Mouse (Mus musculus): ENCODE results near the gene Frg2f1. TPM values are rescaled to one million over a fixed set of nuclear protein-coding genes. Genes with fewer than 3 reads are reported as not detected.
"Not testable (repeated sequence)": the region's sequence is repeated elsewhere in the genome, so short reads cannot be mapped to it uniquely, and the experiment has no call there.

Gene Frg2f1
- 10 to 100 TPM; 25.2 to 27.3 TPM for total RNA-seq (2021)

DNA sequence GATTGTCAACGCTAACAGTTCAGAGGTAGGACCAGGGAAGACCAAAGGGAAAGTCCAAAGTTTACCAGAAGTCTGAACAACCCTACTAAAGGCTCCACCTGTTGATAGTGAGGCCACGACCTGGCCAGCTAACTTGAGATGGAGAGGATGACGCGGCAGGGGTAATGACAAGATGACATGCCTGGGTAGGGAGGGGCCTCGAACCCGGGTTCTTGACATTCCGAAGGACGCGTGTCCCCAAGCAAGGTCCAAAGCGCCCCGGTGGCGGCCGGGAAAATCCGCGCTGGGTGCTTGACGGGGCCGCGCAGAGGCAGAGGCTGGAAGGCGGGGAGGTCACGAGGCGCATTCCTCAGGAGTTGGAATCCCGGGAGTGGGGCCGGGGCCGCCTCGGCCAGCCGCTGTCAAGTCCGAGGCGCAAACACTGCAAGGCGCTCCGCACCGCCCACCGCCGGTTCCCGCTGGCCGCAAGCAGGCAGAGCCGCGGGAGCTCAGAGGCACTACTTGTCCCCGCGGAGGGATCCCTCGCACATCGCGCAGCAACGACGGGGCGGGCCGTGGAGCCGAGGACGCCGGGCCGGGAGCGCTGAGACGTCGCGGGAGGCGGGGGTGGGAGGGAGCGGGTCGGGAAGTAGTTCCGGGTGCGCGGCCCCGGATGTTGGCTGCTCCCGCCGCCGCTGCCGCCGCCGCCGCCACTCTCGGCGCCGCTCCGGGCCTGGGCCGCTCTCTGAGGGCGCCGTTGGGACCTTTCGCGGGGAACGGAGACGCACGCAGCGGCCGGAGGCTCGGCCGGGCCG is at the start of gene Frg2f1:
Gene Frg2f1, minus strand, starts transcription at position 499 of the 794 bp plus-strand sequence.
- peak; percentile 94 to 96 for DNase-seq (ENCODE audit: low spot score in 2 of 2)
- intact Hi-C loops (cut with DNase I) = loop anchor here (1.0 to 10.0 kb wide), 4 partner anchors 47 to 294 kb away; partner anchors contain the start of genes Ppcs, Rimkla and Zmynd12

DNA sequence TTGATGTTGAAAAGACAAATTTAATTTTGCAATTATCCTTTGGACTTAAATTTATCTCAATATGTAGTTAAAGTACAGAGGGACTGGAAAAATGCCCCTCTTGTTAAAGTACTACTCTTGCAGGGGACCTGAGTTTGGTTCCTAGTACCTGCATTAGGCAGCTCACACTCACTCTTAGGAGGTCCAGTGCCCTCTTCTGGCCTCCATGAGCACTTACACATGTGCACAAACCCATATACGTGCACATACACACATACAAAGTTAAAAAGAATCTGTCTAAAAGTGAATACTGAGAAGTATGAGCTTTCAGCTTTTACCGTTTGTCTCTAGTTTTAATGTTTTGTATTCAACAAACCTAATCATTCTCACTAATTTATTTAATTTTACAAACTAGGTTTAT is 48.7 kb upstream of the Frg2f1 start:
- no peak for DNase-seq (ENCODE audit: low spot score in 2 of 2)
- intact Hi-C loops (cut with DNase I) = no loop called here

DNA sequence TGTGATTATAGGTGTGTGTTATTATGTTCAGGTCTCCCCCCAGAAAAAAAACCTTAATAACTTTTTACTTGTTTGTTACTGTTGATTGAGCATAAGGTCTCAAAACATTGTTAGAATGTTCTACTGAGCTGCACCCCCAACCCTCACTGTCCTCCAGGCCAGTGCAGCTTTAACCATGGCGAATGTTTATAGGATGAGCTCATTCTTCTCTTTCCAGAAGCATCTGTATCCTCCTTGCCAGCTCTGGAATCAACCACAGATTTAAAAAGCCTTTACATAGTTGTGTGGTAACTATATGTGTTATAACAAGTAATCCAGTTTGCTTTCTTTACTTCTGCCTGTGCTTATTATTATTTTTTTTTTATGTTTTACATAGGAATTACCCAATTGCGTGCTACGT is 36.1 kb upstream of the Frg2f1 start:
- no peak for DNase-seq (ENCODE audit: low spot score in 2 of 2)
- intact Hi-C loops (cut with DNase I) = no loop called here

DNA sequence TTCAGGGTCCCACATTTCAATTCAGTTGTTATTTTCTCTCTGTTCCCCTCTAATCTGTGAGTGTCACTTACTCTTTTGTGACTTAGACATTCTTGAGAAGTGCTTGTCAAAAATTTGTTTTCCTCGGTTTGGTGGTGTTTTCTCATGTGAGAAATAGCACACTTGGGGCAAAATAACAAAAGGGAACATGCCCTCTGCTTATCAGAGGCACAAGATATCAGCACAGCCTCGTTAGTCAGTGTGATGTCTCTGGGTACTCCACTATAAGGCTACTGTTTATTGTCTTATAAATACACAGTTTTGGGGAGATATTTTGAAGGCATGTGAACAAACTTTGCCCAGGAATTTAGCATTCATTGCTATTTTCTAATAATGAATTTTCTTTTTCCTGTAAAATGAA is 35.2 kb upstream of the Frg2f1 start:
- no peak for DNase-seq (ENCODE audit: low spot score in 2 of 2)
- intact Hi-C loops (cut with DNase I) = no loop called here

DNA sequence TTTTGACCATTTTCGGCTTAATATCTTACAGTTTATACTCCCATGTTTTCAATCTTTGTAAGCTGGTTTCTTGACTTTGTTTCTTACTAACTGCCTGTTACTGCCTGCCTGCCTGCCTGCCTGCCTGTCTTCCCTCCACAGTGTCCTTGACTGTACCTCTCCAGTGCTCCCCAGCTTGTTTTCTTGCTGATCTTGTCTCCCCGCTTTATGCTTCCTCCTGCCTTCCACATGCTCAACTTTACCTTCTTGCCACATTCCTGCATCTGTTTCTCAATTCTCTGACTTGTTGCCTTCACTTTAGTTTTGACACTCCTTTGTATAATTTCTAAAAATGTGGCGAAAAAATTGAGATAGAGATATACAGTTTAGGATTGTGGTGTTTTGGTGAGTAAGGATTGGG is 33.4 kb upstream of the Frg2f1 start:
- intact Hi-C loops (cut with DNase I) = no loop called here
- DNase-seq (ENCODE audit: low spot score in 2 of 2) = no peak

DNA sequence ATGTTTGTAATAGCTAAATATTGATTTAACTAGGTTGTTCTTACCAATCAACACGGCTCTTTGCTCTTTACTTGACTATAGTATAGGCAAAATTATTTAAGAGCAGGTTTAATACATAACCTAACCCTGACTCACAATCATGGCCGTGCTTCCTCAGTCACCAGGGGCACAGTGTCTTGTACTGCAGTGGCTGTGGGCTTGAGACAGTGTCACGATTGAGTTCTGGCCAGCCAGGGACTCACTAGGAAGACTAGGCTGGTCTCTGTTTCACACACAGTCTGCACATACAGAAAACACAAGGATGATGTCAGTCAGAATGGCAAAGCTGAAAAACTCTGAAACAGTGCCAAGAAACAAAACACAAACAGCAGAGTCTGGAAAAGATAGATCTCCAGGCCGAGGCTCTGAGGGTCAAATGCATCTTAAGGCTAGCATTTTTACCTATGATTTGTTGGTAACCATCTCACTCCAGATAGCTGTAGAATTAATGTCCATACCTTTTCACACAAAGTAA is 27.1 kb upstream of the Frg2f1 start:
- intact Hi-C loops (cut with DNase I) = no loop called here
- no peak for DNase-seq (ENCODE audit: low spot score in 2 of 2)

DNA sequence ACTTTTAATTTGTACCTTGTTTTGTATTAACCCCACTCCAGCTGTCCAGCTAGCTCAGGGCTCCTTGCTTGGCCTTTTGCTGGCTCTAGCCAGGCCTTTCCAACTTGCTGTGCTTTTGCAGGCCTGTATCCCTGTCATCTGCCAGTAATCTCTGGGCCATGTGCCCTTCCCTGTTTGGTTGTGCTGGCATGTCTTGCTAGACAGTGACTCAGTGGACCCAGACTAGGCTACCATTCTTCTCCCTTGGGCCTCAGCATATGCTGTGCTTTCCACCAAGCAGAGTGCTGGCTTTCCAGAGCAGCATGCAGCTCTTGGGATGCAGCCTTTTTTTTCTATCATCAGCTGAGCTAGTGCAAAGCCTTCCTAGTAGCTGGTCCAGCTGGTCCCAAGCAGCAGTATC is 23.8 kb upstream of the Frg2f1 start:
- no peak for DNase-seq (ENCODE audit: low spot score in 2 of 2)
- intact Hi-C loops (cut with DNase I) = no loop called here

DNA sequence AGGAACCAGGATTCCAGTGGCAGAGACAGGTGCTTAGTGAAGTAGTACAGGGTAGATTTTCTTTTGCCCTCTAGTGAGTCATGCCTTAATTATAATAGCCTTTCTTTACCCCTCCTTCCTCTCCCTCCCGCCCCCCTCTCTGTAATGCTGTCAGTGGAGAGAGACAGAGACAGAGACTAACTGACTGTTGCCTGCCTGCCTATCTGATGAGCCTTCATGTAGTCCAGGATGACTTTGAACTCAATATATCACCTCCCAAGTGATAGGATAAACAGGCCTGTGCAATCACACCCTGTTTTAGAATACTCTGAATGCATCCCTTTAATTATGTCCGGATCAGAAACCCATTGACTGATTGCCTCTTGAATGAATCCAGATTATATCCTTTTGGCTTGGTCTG is 16.1 kb upstream of the Frg2f1 start:
- intact Hi-C loops (cut with DNase I) = no loop called here
- DNase-seq (ENCODE audit: low spot score in 2 of 2) = no peak

DNA sequence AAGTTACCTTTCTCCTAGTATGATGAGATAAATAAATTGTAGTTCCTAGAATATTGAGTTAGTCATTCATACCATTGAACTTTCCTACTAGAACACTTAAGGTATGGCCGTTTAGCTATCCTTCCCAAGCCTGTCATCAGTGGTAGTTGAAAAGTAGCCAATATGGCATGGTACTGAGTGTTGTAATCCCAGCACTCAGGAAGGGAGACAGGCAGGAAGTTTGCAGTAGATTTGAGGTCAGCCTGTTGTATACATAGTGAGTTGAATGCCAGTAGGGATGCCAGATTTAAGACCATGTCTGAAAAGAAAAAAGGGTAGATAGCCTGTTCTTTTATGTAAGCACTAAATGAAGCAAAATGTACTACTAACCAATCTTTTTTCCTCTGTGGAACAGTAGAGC is 11.5 kb upstream of the Frg2f1 start:
- intact Hi-C loops (cut with DNase I) = no loop called here
- no peak for DNase-seq (ENCODE audit: low spot score in 2 of 2)

DNA sequence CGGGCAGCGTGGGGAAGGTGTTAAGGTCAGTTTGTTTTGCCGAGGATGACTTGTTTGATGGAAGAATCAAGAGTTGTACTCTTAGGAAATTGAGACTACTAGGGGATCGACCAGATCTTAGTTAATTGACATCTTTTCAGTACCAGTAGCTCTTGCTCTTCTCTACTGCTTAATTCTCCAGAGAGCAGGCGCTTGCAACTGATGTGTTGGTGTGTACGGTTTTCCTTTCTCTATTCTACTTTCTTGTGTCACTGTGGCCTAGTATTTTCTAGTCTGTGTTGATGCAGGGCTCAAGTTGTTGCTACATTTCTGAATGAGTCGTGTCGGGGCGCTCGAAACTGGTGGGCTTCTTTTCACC is 1.2 kb upstream of the Frg2f1 start:
- DNase-seq (ENCODE audit: low spot score in 2 of 2) = no peak
- intact Hi-C loops (cut with DNase I) = no loop called here

DNA sequence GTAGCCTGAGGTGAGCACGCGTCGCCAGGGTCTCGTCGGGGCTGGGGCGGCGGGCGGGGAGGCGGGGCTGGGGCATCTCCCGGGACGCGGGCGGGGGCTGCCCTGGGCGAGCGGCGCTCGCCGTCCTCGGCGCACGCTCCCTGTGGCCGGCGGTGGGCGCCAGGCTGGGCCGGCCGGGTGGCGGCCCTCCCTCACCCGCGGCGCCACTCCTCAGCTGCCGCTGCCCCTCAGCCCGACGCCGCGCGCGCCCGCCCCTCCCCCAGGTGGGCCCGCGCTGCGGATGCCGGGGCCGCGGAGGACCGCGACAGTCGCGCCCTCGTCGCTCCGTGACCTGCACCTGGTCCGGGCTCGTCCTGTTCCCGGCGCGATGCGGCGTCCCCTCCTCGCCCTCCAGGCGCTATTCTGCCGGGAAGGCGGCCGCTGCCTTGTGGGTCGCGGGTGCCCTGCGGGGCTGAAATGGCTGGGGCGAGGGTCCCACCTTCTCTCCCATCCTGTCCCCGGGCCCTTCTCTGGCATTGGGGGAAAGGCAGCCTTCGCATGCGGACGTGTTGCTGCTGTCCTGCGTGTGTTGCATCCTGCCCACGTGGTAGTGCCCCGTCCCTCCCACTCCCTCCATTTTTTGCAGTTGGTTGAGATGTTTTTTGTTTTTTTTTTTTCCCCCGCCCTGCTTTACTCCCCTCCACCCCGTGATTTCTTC is 655 bp upstream of the Frg2f1 start:
- intact Hi-C loops (cut with DNase I) = loop anchor here (1.0 to 10.0 kb wide), 4 partner anchors 48 to 295 kb away; partner anchors contain the start of genes Ppcs, Rimkla and Zmynd12
- peak; percentile 24 to 31 for DNase-seq (ENCODE audit: low spot score in 2 of 2)

DNA sequence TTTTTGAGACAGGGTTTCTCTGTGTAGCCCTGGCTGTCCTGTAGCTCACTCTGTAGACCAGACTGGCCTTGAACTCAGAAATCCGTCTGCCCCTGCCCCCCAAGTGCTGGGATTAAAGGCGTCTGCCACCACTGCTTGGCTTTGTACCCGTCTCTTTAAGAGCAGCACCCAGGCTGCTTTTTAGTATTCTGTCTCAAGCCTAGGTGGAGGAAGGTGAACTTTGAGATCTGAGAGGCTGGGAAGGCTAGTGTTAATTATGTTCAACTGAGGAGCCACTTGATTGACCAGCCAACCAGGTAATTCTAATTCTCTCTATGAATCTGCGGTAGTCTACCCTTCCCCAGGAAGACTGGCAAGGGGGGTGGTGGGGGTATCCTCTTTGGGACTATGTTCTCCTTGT is 1.9 kb downstream of the Frg2f1 start:
- DNase-seq (ENCODE audit: low spot score in 2 of 2) = no peak
- intact Hi-C loops (cut with DNase I) = loop anchor here (5.0 to 10.0 kb wide), 3 partner anchors 87 to 293 kb away; partner anchors contain the start of genes Ppcs and Zmynd12

DNA sequence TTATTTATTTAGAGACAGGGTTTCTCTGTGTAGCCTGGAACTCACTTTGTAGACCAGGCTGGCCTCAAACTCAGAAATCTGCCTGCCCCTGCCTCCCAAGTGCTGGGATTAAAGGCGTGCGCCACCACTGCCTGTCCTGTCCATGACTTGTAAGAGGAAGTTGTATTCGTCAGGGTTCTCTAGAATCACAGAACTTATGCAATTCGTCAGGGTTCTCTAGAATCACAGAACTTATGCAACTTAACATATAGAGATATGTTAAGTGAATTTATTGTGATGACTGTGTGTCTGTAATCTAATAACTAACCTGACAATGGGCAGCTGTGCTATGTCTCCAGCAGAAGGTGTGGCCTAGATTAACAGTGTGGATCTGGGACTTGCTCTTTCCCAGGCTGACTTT is 2.7 kb downstream of the Frg2f1 start, which contains the start of gene Foxj3:
Gene Foxj3, plus strand, starts transcription at position 390 of the 400 bp plus-strand sequence.
- not testable (repeated sequence) for DNase-seq (ENCODE audit: low spot score in 2 of 2)
- intact Hi-C loops (cut with DNase I) = loop anchor here (5.0 to 10.0 kb wide), 3 partner anchors 88 to 292 kb away; partner anchors contain the start of genes Ppcs and Zmynd12

DNA sequence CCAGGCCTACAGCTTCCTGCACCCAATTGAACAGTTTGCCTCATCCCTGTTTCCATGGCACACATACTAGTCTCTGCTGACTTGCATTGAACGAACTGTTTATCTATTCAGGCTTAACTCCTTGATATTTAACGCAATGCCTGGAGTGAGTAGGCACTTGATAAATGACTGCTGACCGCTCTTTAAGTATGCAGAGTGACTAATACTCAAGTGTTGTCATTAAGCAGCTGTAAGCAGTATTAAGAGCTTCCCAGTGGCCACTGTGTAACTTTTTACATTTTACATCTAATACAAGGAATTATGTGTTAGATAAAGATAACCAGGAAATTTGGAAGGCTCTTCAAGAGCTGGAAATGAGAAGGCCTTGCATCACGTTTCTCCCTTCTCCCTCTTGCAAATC is 4.2 kb downstream of the Frg2f1 start:
- intact Hi-C loops (cut with DNase I) = loop anchor here (5.0 to 10.0 kb wide), 3 partner anchors 90 to 290 kb away; partner anchors contain the start of genes Ppcs and Zmynd12
- no peak for DNase-seq (ENCODE audit: low spot score in 2 of 2)

DNA sequence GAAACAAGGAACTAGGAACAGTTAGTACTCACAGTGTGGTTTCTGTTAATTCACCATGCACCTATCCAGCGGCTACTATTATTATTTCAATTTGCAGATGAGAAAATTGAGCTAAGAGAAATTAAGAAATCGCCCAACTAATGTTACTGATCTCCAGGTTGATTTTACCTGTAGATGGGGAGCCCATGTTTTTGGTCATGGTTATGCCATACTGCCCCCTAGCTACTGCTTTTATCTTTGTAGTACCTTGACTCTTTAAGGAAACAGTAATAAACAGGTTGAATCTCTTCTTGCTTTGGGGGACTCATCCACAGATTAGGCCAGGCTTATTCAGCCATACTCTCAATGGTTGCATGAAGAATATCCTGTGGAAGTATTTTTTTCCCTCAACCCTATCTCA is 7.5 kb downstream of the Frg2f1 start:
- DNase-seq (ENCODE audit: low spot score in 2 of 2) = peak in 1 of 2 experiments; percentile 26
- intact Hi-C loops (cut with DNase I) = loop anchor here (10.0 kb wide), 2 partner anchors 93 to 287 kb away; no protein-coding TSS in a partner anchor

DNA sequence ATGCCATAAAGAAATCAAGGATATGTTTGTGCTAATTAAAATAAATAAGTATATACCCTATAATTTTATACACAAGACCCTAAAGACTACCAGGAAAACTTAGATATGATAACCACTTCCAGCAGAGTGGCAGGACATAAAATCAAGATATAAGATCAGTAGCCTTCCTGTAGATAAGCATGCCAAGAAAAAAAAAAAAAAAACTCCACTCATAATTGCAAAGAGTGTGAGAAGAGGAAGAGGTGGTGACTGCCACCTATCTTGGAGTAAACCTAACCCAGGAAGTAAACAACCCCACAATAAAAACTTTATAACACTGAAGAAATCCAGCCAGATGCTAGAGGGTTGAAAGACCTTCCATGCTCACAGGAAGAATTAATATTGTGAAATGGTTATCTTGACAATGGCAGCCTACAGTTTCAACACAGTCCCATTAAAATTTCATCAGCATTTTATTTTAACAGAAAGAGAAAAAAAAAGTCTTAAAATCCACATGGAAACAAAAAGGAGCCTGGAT is 12.9 kb downstream of the Frg2f1 start:
- intact Hi-C loops (cut with DNase I) = no loop called here
- DNase-seq (ENCODE audit: low spot score in 2 of 2) = no peak

DNA sequence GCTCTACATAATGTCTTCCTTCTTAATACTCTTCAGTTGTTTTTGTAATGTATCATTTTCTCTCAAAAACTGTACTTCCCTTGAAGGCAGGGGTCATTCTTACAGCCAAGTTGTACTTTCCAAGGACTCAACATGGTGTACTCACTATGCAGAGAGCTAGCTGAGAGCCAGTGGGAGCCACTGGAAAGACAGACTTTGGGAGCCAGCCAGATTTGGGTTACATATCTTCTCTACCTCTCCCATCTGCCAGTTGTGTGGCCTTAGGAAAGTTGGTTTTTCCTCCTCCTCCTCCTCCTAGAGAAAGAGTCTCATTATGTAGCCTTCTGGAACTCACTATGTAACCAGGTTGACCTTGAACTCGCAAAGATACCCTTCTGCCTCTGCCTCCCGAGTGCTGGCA is 14.9 kb downstream of the Frg2f1 start:
- intact Hi-C loops (cut with DNase I) = no loop called here
- DNase-seq (ENCODE audit: low spot score in 2 of 2) = no peak

DNA sequence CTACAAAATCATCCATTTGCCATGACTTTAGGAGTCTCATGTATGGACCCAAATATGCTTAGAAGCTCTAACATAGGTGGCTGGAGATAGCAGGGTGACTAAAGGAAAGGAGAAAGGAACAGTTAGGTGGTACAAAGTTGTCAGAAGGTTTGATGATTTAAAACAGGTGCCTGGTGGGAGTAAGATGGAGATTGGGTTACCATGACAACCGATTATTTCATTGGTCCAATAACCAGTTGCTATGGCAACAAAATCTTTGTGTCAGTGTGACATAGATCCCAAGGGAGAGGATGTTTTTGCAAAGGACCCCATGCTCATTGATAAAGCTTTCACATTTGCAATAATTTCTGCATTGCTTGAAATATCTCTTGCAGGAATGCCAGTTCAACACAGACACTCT is 15.3 kb downstream of the Frg2f1 start:
- intact Hi-C loops (cut with DNase I) = no loop called here
- peak; percentile 23 to 43 for DNase-seq (ENCODE audit: low spot score in 2 of 2)

DNA sequence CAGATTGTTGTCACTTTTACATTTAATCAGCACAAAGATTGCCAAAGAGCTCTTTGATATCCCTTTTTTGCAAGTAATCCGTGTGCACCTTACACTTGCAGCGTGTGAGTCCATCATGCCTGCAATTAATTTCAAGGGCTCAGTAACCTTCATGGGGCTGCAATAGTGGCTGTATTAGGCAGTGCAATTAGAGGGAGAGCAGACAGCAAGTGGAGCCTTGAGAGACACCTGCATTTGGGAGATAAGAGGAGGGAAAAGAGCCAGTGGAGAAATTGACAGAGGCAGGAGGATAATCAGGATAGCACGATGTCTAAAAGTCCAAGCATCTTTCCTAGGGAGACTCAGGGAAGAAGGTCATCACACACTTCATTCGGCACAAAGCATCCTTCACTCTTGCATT is 15.8 kb downstream of the Frg2f1 start:
- intact Hi-C loops (cut with DNase I) = no loop called here
- DNase-seq (ENCODE audit: low spot score in 2 of 2) = no peak

DNA sequence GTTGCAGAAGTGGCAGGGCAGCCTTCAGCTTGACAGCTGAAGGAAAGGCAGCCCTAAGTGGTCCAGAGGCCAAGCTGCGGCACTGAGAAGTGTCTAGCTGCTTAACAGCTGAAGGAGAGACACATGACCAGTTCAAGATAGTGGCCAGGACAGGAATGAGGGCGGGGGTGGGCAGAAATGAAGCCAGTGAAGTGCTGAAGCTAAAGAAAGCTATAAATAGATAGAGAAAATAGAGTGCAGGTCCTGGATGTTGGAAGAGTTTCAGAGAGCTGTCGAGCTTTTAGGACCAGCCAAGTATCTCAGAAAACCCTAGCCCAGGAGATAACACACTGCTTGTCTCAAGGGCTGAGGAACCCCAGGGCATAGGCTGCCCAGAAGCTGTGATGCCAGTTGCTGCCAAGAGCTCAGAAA is 26.6 kb downstream of the Frg2f1 start:
- DNase-seq (ENCODE audit: low spot score in 2 of 2) = no peak
- intact Hi-C loops (cut with DNase I) = no loop called here
